Mouse (Mus musculus): ENCODE measurements around the gene Gm21693.
"Not testable (repeated sequence)": the region's sequence is repeated elsewhere in the genome, so short reads cannot be mapped to it uniquely, and the experiment has no call there.

Gene Gm21693

DNA sequence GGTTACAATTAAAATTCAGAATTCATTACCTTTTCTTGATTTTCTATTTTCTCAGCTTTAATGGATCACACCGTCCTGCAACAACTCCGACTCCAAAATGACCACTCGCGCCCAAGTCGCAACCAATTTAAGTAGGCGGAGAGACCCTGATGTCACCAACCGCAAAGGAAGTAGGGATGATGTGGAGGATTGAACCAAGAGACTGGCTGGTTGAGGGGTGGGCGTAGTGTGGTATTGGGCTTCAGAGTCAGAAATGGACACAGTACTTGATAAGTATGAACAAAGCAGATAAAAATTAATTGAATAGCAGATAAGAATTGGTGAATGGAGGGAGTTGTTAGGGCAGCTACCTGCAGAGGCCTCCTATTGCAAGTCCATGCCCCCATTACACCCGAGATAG lies at the start of gene Gm21693:
TSS of gene Gm21693 (minus strand) at position 101 of the 400 bp plus-strand sequence.
- not testable (repeated sequence) for DNase-seq (ENCODE audit: low read depth, low spot score)

DNA sequence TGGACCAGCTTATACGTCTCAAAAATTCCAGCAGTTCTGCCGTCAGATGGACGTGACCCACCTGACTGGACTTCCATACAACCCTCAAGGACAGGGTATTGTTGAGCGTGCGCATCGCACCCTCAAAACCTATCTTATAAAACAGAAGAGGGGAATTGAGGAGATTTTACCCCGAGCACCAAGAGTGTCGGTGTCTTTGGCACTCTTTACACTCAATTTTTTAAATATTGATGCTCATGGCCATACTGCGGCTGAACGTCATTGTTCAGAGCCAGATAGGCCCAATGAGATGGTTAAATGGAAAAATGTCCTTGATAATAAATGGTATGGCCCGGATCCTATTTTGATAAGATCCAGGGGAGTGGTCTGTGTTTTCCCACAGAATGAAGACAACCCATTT lies 4.5 kb downstream of the Gm21693 start:
- not testable (repeated sequence) for DNase-seq (ENCODE audit: low read depth, low spot score)

DNA sequence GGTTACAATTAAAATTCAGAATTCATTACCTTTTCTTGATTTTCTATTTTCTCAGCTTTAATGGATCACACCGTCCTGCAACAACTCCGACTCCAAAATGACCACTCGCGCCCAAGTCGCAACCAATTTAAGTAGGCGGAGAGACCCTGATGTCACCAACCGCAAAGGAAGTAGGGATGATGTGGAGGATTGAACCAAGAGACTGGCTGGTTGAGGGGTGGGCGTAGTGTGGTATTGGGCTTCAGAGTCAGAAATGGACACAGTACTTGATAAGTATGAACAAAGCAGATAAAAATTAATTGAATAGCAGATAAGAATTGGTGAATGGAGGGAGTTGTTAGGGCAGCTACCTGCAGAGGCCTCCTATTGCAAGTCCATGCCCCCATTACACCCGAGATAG lies 38.8 kb downstream of the Gm21693 start, which contains the start of gene Gm21677:
TSS of gene Gm21677 (minus strand) at position 101 of the 400 bp plus-strand sequence.
- not testable (repeated sequence) for DNase-seq (ENCODE audit: low read depth, low spot score)
